Mouse (Mus musculus): ENCODE measurements around the gene Serbp1. TPM values are rescaled to one million over a fixed set of nuclear protein-coding genes. Genes with fewer than 3 reads are reported as not detected.

Serbp1 gene
- polyA plus RNA-seq, 1 experiment from 2014 or later, result 231 TPM

Other genes with a start within 250 kb of the Serbp1 start
- gene Gadd45a, start 200.7 kb upstream of the Serbp1 start, polyA plus RNA-seq (2015; fragmentation: Nextera tagmentation; extraction: Ambion mirVana), result 64.3 and 72.9 TPM in 2 replicates
- gene Il12rb2, start 138.0 kb downstream of the Serbp1 start, polyA plus RNA-seq (2015; fragmentation: Nextera tagmentation; extraction: Ambion mirVana), result 0.25 TPM in 2 replicates

Data from liver, embryonic 15.5 days (tissue).